Mouse (Mus musculus): ENCODE measurements around the gene Mical3.

The Mical3 gene

GRCm38 (mm10) chr6:120903450-120903912, 227.3 kb downstream of the Mical3 start:
- DNase-seq (ENCODE audit: low spot score): peak; percentile 40

GRCm38 (mm10) chr6:120901776-120902645, 228.8 kb downstream of the Mical3 start:
- no peak for DNase-seq (ENCODE audit: low spot score)

GRCm38 (mm10) chr6:120898188-120898833, 232.5 kb downstream of the Mical3 start:
- peak; percentile 35 for DNase-seq (ENCODE audit: low spot score)

GRCm38 (mm10) chr6:120894524-120894923, 236.3 kb downstream of the Mical3 start:
- DNase-seq (ENCODE audit: low spot score): no peak

GRCm38 (mm10) chr6:120894089-120894488, 236.7 kb downstream of the Mical3 start:
- no peak for DNase-seq (ENCODE audit: low spot score)

GRCm38 (mm10) chr6:120886696-120887095, 244.1 kb downstream of the Mical3 start:
- DNase-seq (ENCODE audit: low spot score): no peak

GRCm38 (mm10) chr6:120884436-120884835, 246.4 kb downstream of the Mical3 start:
- no peak for DNase-seq (ENCODE audit: low spot score)
